Mouse (Mus musculus): ENCODE data around the gene Skap1. TPM values are rescaled to one million over a fixed set of nuclear protein-coding genes. Genes with fewer than 3 reads are reported as not detected.

The Skap1 gene
- polyA plus RNA-seq, 1 experiment from 2014 or later = 10.6 TPM

DNA sequence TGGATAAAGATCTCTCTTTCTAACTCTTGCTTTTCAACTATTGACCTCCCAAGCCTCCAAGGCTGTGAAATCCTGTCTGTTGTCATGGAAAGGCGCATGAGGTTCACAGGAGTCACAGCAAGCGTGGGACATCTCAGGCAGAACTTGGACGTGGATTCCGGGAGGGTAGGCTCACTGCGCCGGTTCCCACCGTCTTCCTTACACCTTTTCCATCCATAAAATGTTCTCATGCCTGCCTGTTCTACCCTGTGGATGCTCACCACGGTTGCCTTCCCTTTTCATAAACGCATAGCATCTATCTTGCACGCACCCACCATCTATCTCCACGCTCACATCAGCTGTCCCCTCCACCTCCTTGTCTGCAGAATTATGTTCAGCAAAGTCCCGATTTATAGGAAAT is 276.4 kb downstream of the Skap1 start:
- H3K9ac ChIP-seq = no peak overlapping the region
- peak overlapping the region; percentile 58 for H3K27ac ChIP-seq
- WGBS = 62% methylated on average over 12 of the region's 12 CpGs

DNA sequence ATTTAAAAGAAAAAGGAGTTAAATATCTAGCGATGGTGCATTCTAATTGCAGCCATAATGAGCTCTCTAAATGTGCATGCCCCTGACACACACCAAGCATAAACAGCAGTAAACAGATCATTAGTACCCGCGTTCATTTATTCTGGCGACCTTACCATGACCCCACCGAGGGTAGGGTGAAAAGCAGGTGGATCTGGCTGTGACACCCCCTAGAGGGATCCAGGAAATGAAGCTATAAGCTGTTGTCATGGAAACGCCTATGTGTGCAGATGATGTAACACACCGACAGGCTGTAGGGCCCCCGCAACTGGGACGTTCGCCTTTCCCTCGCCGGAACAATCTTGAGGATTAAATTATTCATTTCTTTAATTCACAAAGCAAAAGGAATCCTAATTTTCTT is 277.6 kb downstream of the Skap1 start:
- no peaks in the 10 kb centered on the region for H3K9me3 ChIP-seq (replicated peaks)
- peak overlapping the region; percentile 72 for H3K27ac ChIP-seq
- H3K36me3 ChIP-seq = no peaks in the 10 kb centered on the region
- no peak for ATAC-seq (replicated peaks; ENCODE audit: low FRiP score)
- H3K4me1 ChIP-seq = peaks cover 41% of the 10 kb centered on the region
- peaks cover 24% of the 10 kb centered on the region for H3K27me3 ChIP-seq
- 0 out of 2 replicates have a peak overlapping the region, but pooled peaks have one; percentile 0 for H3K4me2 ChIP-seq
- 23% methylated on average over 12 of the region's 12 CpGs for WGBS
- no peak overlapping the region for H3K4me3 ChIP-seq (replicated peaks)
- no peak overlapping the region for H3K9ac ChIP-seq

More for the DNA sequence above, 276.4 kb downstream of the Skap1 start:
- Histone ChIP-seq H3K36me3 (no peaks in the 10 kb centered on the region), H3K4me3 (replicated peaks) (no peak overlapping the region), H3K4me1 (peaks cover 53% of the 10 kb centered on the region), H3K27me3 (peaks cover 24% of the 10 kb centered on the region), H3K9me3 (replicated peaks) (no peaks in the 10 kb centered on the region), H3K4me2 (peak overlapping the region; percentile 8; the same call in 1 of the 2 replicates)
- ATAC-seq (replicated peaks; ENCODE audit: low FRiP score) = no peak

DNA sequence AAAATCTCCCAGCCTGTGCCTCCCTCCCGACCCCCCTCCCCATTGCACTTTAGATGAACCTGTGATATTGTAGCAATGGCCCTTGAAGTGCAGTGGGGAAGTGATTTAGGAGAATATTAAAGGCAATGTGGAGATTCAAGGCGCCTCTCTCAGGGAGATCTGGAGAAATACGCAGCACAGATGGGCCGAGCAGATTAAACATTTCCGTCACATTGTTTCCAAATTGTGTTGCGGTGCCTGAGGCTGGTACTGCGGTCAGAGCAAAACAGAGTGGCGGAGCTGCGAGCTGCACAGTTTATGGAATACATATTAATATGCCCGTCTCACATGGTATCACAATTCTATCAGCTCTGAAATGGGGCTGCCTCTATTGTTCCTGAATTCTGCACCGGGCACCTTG is 278.6 kb downstream of the Skap1 start:
- Histone ChIP-seq H3K27me3 (peaks cover 22% of the 10 kb centered on the region), H3K27ac (peak overlapping the region; percentile 78), H3K9me3 (replicated peaks) (no peaks in the 10 kb centered on the region), H3K36me3 (no peaks in the 10 kb centered on the region), H3K4me3 (replicated peaks) (no peak overlapping the region), H3K9ac (no peak overlapping the region), H3K4me2 (peak overlapping the region; percentile 30; the same call in 1 of the 2 replicates), H3K4me1 (peaks cover 35% of the 10 kb centered on the region)
- WGBS = 53% methylated on average over 11 of the region's 11 CpGs
- no peak for ATAC-seq (replicated peaks; ENCODE audit: low FRiP score)

DNA sequence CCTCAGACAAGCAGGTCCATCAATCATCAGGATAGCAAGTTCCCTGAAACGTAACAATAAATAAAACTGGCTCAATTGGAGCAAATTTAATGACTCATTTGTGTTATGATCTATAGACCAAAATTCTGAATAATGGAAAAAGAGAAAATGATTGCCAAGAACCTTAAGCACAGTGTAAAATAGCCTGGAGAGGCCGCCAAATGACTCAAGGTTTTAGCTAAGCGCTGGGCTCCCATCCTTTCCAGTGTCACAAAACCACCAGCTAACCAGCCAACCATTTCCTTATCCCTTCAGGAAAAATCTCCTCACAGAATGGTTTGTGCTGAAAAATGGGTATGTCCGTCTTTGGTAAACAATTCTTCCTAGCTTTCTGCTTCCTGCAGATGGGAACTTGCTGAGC is 279.5 kb downstream of the Skap1 start:
- peaks cover 31% of the 10 kb centered on the region for H3K4me1 ChIP-seq
- H3K27ac ChIP-seq = peak overlapping the region; percentile 78
- no peak for ATAC-seq (replicated peaks; ENCODE audit: low FRiP score)
- no peaks in the 10 kb centered on the region for H3K9me3 ChIP-seq (replicated peaks)
- H3K4me3 ChIP-seq (replicated peaks) = no peak overlapping the region
- WGBS = 72% methylated on average over 4 of the region's 4 CpGs
- no peak overlapping the region for H3K9ac ChIP-seq
- no peak overlapping the region for H3K4me2 ChIP-seq
- peaks cover 18% of the 10 kb centered on the region for H3K27me3 ChIP-seq
- no peaks in the 10 kb centered on the region for H3K36me3 ChIP-seq

DNA sequence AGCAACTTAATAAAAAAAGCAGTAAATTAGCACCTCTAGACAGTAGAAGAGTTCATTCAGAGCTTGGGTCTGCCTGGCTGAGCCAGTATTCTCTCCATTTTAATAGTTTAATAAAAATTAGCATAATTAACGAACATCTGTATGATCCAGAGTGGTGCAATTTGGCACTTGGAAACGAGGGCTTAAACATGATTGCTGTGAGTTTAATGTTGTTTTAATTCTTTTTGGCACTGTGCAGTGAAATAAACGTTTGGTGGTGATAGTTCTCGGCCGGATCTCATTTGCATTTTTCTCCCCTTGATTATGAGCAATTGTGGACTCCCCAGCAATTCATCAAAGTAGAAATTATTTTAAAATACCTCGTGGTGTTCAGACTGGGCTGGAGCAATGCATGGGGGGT is 282.3 kb downstream of the Skap1 start:
- 74% methylated on average over 6 of the region's 6 CpGs for WGBS
- Histone ChIP-seq H3K4me3 (replicated peaks) (no peak overlapping the region), H3K9ac (no peak overlapping the region), H3K27me3 (peaks cover 8% of the 10 kb centered on the region; the same call in 1 of the 2 replicates), H3K9me3 (replicated peaks) (no peaks in the 10 kb centered on the region), H3K4me2 (no peak overlapping the region), H3K36me3 (no peaks in the 10 kb centered on the region), H3K27ac (no peak overlapping the region), H3K4me1 (peaks cover 20% of the 10 kb centered on the region)
- no peak for ATAC-seq (replicated peaks; ENCODE audit: low FRiP score)

DNA sequence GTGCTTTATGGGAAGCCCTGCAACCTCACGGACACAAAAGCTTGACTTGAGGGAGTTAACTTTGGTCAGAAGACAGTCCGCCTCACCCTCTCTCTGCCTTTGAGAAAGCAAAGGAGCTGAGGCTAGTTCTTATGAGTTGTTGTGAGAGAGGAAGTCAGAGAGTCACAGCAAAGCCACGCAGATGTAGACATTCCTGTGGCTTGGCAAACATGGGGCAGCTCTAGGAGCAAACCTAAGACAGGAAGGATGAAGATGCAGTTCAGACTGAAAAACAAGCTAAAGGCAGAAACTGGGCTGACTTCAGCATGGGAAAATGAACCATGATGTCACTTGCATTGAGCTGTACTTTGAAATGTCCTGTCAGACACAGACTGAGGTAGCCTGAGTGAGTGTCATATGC is 283.2 kb downstream of the Skap1 start:
- Histone ChIP-seq H3K9me3 (replicated peaks) (no peaks in the 10 kb centered on the region), H3K4me1 (peaks cover 14% of the 10 kb centered on the region), H3K9ac (no peak overlapping the region), H3K4me3 (replicated peaks) (no peak overlapping the region), H3K4me2 (no peak overlapping the region), H3K36me3 (no peaks in the 10 kb centered on the region), H3K27ac (no peak overlapping the region), H3K27me3 (0 out of 2 replicates have a peak, but pooled peaks cover 2% of the 10 kb centered on the region)
- no peak for ATAC-seq (replicated peaks; ENCODE audit: low FRiP score)
- WGBS = 50% methylated on average over 3 of the region's 3 CpGs

DNA sequence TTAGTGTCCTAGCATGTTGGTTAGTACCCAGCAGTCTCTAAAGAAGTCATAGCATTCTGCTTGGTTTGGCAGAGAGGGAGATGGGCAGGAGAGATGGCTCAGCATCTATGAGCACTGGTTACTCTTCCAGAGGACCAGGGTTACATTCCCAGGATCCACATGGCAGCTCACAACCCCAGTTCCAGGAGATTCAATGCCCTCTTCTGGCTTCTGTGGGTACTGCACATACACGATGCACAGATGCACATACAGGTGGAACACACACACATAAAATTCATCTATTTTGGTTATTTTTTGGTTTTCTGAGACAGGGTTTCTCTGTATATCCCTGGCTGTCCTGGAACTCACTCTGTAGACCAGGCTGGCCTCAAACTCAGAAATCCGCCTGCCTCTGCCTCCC is 290.9 kb downstream of the Skap1 start:
- no peak for ATAC-seq (replicated peaks; ENCODE audit: low FRiP score)
- H3K27me3 ChIP-seq = no peaks in the 10 kb centered on the region
- H3K4me2 ChIP-seq = no peak overlapping the region
- H3K36me3 ChIP-seq = no peaks in the 10 kb centered on the region
- H3K9ac ChIP-seq = no peak overlapping the region
- no peaks in the 10 kb centered on the region for H3K4me1 ChIP-seq
- 96% methylated on average over 2 of the region's 2 CpGs for WGBS
- H3K27ac ChIP-seq = no peak overlapping the region
- H3K4me3 ChIP-seq (replicated peaks) = no peak overlapping the region
- no peaks in the 10 kb centered on the region for H3K9me3 ChIP-seq (replicated peaks)

DNA sequence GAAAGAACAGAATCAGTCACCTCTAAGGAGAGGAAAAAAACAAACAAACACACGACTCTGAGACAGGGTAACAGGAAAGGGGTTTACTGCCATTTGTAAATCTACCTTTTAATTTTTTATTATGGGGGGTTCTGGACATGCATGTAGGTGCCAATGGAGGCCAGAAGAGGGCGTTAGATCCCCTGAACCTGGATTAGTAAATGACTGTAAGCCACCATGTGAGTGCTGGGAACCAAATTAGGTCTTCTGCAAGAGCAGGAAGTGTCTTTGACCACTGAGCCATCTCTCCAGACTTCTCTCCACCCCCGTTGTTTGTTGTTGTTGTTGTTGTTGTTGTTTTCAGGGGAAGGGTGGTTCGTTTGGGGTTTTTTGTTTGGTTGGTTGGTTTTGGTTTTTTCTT is 293.0 kb downstream of the Skap1 start:
- Histone ChIP-seq H3K27me3 (no peaks in the 10 kb centered on the region), H3K27ac (no peak overlapping the region)

DNA sequence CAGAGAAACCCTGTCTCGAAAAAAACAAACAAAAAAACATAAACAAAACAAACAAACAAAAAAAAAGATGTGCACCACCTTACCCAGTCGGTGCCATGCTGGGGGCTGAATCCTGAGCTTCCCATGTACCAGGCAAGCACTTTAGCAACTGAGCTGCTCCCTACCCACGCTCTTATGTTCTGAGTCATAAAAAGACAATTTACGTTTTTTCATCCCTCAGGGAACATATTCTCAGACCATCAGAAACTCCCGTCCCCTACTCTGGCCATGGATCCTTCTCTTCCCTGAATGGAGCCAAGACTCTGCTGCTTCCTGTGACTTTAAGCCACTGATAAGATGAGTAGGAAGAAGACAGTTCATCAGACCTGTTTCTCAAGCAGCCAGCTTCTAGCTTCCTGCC is 294.0 kb downstream of the Skap1 start:
- no peaks in the 10 kb centered on the region for H3K27me3 ChIP-seq

More for the DNA sequence above, 293.0 kb downstream of the Skap1 start:
- ATAC-seq (replicated peaks; ENCODE audit: low FRiP score) = no peak
- H3K4me3 ChIP-seq (replicated peaks) = no peak overlapping the region
- no peak overlapping the region for H3K9ac ChIP-seq
- no peak overlapping the region for H3K4me2 ChIP-seq
- no peaks in the 10 kb centered on the region for H3K36me3 ChIP-seq
- H3K4me1 ChIP-seq = peaks cover 11% of the 10 kb centered on the region
- no peaks in the 10 kb centered on the region for H3K9me3 ChIP-seq (replicated peaks)
- WGBS = 52% methylated on average over 4 of the region's 4 CpGs

DNA sequence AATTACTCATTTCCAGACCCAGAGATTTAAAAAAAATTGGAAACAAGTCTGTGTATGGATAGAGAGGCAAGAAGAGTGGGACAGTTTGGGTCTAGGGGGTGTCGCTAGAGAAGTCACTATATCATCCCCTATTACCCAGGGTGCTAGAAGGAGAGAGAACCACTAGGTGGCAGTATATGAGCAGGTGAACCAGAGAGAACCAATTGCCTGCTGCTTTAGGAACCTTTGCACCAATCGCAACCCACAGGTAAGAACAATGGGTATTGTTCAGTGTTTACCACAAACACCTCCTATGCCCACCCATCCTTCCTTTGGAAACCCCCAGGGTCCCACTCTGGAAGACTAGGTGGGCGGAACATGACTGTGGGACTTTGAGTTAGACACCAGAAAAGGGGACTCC is 295.6 kb downstream of the Skap1 start:
- no peaks in the 10 kb centered on the region for H3K36me3 ChIP-seq
- no peak for ATAC-seq (replicated peaks; ENCODE audit: low FRiP score)
- H3K4me3 ChIP-seq (replicated peaks) = no peak overlapping the region
- no peak overlapping the region for H3K27ac ChIP-seq
- H3K9me3 ChIP-seq (replicated peaks) = no peaks in the 10 kb centered on the region
- no peak overlapping the region for H3K9ac ChIP-seq
- H3K27me3 ChIP-seq = no peaks in the 10 kb centered on the region
- H3K4me1 ChIP-seq = peaks cover 20% of the 10 kb centered on the region
- no peak overlapping the region for H3K4me2 ChIP-seq
- WGBS = 47% methylated on average over 3 of the region's 3 CpGs

More for the DNA sequence above, 294.0 kb downstream of the Skap1 start:
- Histone ChIP-seq H3K36me3 (no peaks in the 10 kb centered on the region), H3K4me3 (replicated peaks) (no peak overlapping the region), H3K9ac (no peak overlapping the region), H3K9me3 (replicated peaks) (no peaks in the 10 kb centered on the region), H3K4me1 (peaks cover 17% of the 10 kb centered on the region), H3K4me2 (no peak overlapping the region), H3K27ac (no peak overlapping the region)
- WGBS = 61% methylated on average over 5 of the region's 5 CpGs
- ATAC-seq (replicated peaks; ENCODE audit: low FRiP score) = no peak

DNA sequence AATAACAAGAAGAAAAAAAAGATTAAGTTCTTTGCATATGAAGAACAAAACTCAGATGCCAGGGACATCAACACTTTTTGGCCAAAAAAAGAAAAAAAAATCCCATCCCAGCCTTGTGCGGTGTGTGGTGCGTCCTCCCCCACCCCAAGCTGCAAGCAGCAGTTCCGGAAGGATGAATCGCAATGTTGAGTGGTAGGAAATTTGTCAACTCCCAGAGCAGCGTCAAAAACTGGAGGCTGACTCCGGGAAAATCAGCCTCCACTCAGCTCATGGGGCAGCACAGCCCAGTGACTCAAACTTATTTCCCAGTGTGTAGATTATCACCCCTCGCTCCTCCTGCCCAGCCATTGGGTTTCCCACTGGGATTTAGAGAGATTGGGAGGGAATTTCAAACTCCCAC is 297.6 kb downstream of the Skap1 start:
- 46% methylated on average over 7 of the region's 7 CpGs for WGBS

DNA sequence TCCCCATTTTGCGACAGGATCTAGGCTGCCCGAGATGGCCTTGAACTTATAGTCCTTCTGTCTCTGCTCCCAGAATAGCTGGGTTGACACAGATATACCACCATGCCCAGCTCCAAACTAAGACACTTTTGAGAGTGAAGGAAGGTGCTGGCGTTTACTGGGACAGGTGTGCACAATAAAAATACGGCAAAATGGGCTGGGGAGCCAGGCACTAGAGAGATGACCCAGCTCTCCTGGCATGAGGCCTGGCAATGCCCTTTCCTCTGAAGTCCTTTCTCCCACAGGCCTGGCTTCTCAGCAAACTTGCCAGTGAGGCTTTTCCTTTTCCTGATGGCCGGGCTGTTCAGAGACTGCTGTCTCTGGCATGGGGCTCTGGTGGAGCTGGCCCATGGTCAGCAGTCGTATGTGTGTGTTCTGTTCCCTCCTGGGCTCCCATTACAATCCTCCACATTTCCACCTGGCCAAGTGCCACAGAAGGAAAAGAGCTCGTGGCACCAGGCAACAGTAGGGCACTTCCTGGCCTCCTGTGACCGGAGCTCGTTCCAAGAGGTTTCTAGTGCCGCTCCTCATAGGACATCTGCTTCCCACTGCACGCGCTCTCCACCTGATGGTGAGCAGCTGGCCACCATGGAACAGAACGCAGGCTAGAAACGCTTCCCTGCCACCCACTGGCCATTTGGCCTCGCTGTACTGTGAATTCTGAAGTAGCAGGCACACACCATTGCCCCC is 298.5 kb downstream of the Skap1 start:
- ATAC-seq (replicated peaks; ENCODE audit: low FRiP score) = no peak
- no peaks in the 10 kb centered on the region for H3K9me3 ChIP-seq (replicated peaks)
- no peak overlapping the region for H3K4me2 ChIP-seq
- no peak overlapping the region for H3K9ac ChIP-seq
- H3K4me1 ChIP-seq = peaks cover 38% of the 10 kb centered on the region
- H3K27me3 ChIP-seq = no peaks in the 10 kb centered on the region
- WGBS = 61% methylated on average over 15 of the region's 15 CpGs
- no peak overlapping the region for H3K27ac ChIP-seq
- peaks cover 9% of the 10 kb centered on the region for H3K36me3 ChIP-seq
- H3K4me3 ChIP-seq (replicated peaks) = no peak overlapping the region

More for the DNA sequence above, 297.6 kb downstream of the Skap1 start:
- H3K4me3 ChIP-seq (replicated peaks) = no peak overlapping the region
- 0 out of 2 replicates have a peak, but pooled peaks cover under 1% of the 10 kb centered on the region for H3K36me3 ChIP-seq
- H3K9me3 ChIP-seq (replicated peaks) = no peaks in the 10 kb centered on the region
- peaks cover 29% of the 10 kb centered on the region for H3K4me1 ChIP-seq
- no peaks in the 10 kb centered on the region for H3K27me3 ChIP-seq
- ATAC-seq (replicated peaks; ENCODE audit: low FRiP score) = no peak
- no peak overlapping the region for H3K4me2 ChIP-seq
- H3K27ac ChIP-seq = no peak overlapping the region
- H3K9ac ChIP-seq = no peak overlapping the region
